Mouse (Mus musculus) liver, adult 2 months (tissue): ENCODE results near the gene Thumpd1. TPM values are rescaled to one million over a fixed set of nuclear protein-coding genes. Genes with fewer than 3 reads are reported as not detected.
A peak's percentile ranks its signal among the peaks of the same experiment; 100 is the strongest.

Experiments
- DNase-seq: peaks from one replicate; pipeline ENCODE4 v3.0.0-alpha.2; 2011; ENCODE audit warnings: low read depth, low spot score; ENCODE audit errors: extremely low read depth
- H3K27ac ChIP-seq: fragments of 200-500 bp; replicated peaks from 2 replicates; pipeline ENCODE4 v1.5.1; 2012; ENCODE audit warnings: low read depth, mild to moderate bottlenecking, control low read depth, inconsistent platforms, low read length; ENCODE audit not compliant: insufficient read depth
- H3K27me3 ChIP-seq: fragments of 200-500 bp; 2 replicates; pipeline ENCODE4 v1.6.1; 2012; ENCODE audit warnings: mild to moderate bottlenecking, moderate library complexity, low read length, inconsistent platforms; ENCODE audit not compliant: control insufficient read depth, insufficient read depth
- H3K36me3 ChIP-seq: fragments of 200-500 bp; 2 replicates; pipeline ENCODE4 v1.6.1; 2012; ENCODE audit warnings: low read length, inconsistent platforms; ENCODE audit not compliant: control insufficient read depth, insufficient read depth
- H3K4me1 ChIP-seq: fragments of 200-500 bp; 2 replicates; pipeline ENCODE4 v1.6.1; 2011; ENCODE audit warnings: low read length; ENCODE audit not compliant: control insufficient read depth, insufficient read depth
- H3K4me3 ChIP-seq: fragments of 200-500 bp; 2 replicates; pipeline ENCODE4 v1.5.1; 2011; ENCODE audit warnings: low read depth, mild to moderate bottlenecking, control low read depth, low read length, moderate library complexity; ENCODE audit not compliant: insufficient read depth
- H3K79me2 ChIP-seq: fragments of 200-500 bp; 2 replicates; pipeline ENCODE4 v1.6.1; 2012; ENCODE audit warnings: inconsistent platforms, mild to moderate bottlenecking, low read length, moderate library complexity; ENCODE audit not compliant: control insufficient read depth, insufficient read depth
- H3K9ac ChIP-seq: fragments of 200-500 bp; 2 replicates; pipeline ENCODE4 v1.6.1; 2012; ENCODE audit warnings: low read depth, mild to moderate bottlenecking, control low read depth, inconsistent platforms, low read length
- CTCF ChIP-seq: fragments of 200-500 bp; IDR thresholded peaks from 2 replicates; pipeline ENCODE4 v1.5.1; 2011; ENCODE audit warnings: low read depth, low read length, control low read depth
- POLR2A ChIP-seq: fragments of 200-500 bp; IDR thresholded peaks from 2 replicates; pipeline ENCODE4 v1.6.1; 2011; ENCODE audit warnings: low read length, control low read depth; ENCODE audit not compliant: insufficient read depth; ENCODE audit errors: extremely low read depth
- WGBS: fragments of 180-500 bp; shearing (Covaris S2); methylation state at CpG from one replicate; pipeline ENCODE4 v1.1.7; 2018; 5-methylcytosine and 5-hydroxymethylcytosine counted together
- polyA plus RNA-seq: library from polyadenylated mRNA; depleted of rRNA; stranded (reverse); fragments of >200 nt; gene quantifications from 2 replicates; pipeline ENCODE4 v1.2.3, GENCODE M21; 2012
- total RNA-seq: library from RNA; depleted of rRNA; stranded (reverse); fragments of >200 nt; gene quantifications from 2 replicates; pipeline ENCODE4 v1.2.3, GENCODE M21; 2014

Gene Thumpd1
- total and polyA plus RNA-seq, 2 experiments, result 7.2 to 11.8 TPM

DNA sequence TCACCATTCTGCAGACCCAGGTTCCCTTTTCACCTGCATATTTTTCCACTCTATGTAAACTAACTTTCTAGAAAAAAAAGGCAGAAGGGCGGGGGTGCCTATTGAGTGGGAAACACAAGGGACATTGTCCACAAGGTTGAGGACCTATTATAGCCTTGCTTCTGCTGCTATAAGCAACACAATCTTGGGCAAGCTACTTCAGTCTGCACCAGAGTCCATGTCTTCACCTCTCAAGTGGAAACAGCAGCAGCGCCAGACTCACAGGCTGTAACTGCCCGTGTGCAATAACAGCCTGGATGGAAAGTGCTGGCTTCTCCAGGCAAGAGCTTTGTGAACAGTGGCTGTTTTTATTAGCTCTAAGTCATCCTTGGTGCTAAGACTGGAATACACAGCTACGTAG lies 28.3 kb downstream of the Thumpd1 start:
- H3K27ac ChIP-seq, result no peak overlapping the region
- no peaks in the 10 kb centered on the region for H3K4me1 ChIP-seq
- no peak overlapping the region for H3K4me3 ChIP-seq
- 74% methylated on average over 4 of the region's 4 CpGs for WGBS
- no peak for TF ChIP-seq CTCF
- TF ChIP-seq POLR2A, result no peak
- H3K9ac ChIP-seq, result no peak overlapping the region
- no peak for DNase-seq
- no peaks in the 10 kb centered on the region for H3K27me3 ChIP-seq
- H3K79me2 ChIP-seq, result no peaks in the 10 kb centered on the region
- no peaks in the 10 kb centered on the region for H3K36me3 ChIP-seq

DNA sequence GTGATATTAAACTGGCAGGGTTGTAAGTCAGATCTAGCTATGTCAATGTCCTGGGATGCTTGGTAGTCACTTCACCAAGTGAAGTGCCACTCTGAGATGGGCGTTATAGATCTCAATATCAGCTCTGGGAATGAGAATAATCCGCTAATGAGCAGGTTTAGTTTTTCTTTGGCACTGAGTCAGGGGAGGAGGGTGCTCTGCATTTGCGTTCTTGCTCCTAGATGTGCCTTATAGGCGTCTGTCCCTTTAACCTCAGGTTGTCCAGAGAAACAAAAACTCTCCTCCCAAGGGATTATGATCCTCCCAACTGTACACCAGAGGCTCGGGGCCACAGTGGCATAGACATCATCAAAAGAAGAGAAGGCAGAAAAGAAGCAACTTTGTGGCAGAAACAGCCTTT lies 30.9 kb downstream of the Thumpd1 start, which contains the start of gene Acsm4:
Gene Acsm4, plus strand, starts transcription at position 301 of the 400 bp plus-strand sequence.
- Histone ChIP-seq H3K27me3 (no peaks in the 10 kb centered on the region), H3K4me1 (no peaks in the 10 kb centered on the region), H3K4me3 (no peak within 1 kb of the TSS), H3K27ac (no peak within 1 kb of the TSS), H3K9ac (no peak within 1 kb of the TSS), H3K79me2 (no peaks in the 10 kb centered on the region), H3K36me3 (no peaks in the 10 kb centered on the region)
- no peak for DNase-seq
- no peak for TF ChIP-seq CTCF
- TF ChIP-seq POLR2A, result no peak
- 82% methylated on average over 5 of the region's 5 CpGs for WGBS

DNA sequence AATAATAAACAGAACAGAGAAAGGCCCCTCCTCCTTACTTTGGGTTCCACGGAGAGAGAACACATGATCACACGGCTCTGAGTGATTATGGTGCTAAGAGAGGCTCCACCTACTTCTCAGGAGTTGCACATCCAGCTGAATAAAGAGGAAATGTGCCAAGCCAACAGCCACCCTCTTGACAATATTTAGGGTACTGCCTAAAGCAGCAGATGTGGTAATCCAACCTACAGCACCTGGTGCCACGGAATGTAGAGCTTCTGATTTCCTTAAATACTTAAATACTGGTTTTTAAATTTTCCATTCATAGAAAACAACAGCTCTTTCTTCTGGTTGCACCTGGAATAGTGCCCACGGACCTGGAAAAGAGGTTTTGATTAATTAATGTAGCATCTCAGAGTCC lies 37.9 kb downstream of the Thumpd1 start:
- no peaks in the 10 kb centered on the region for H3K27me3 ChIP-seq
- H3K4me3 ChIP-seq, result no peak overlapping the region
- H3K27ac ChIP-seq, result no peak overlapping the region
- TF ChIP-seq CTCF (no peak), POLR2A (no peak)
- H3K36me3 ChIP-seq, result no peaks in the 10 kb centered on the region
- H3K79me2 ChIP-seq, result no peaks in the 10 kb centered on the region
- no peaks in the 10 kb centered on the region for H3K4me1 ChIP-seq
- 71% methylated on average over 4 of the region's 4 CpGs for WGBS
- no peak overlapping the region for H3K9ac ChIP-seq
- no peak for DNase-seq

DNA sequence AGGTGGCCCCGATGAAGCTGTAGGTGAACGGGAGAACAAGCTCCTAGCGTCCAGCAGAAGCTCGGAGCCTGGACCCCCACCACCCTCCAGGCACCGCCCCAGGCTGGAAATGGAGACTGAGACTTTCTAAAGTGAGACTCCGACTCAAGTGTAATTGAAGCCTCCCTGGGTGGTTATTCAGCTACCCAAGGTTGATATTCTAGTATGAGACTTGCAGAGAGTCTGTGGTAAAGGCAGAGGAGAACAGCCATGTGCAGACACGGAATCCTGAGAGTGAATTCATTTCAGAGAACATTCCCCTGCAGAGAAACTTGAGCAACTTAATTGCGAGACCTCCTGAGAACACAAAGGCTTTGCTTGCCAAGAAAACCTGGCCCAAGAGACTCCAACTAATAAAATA lies 40.5 kb downstream of the Thumpd1 start:
- no peak for DNase-seq
- WGBS, result 76% methylated on average over 8 of the region's 8 CpGs
- TF ChIP-seq POLR2A, result no peak
- no peak for TF ChIP-seq CTCF

DNA sequence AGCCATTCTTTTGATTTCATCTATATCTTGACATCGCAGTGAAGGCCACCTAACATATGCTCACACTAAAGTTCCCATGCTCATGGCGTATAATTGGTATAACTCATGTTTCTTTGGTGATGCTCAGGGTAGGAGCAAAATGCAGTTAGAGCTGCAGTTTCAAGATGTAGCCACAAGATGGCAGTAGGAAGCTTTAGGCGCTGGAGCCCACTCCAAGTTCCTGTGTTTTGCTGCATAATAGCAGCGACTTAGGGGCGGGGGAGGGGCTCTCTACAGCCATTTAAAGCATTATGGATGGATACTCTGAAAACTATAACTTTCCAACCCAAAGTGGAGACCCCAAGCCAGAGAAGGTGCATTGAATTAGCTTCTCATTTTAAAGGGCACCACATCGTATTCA lies 47.1 kb downstream of the Thumpd1 start:
- Histone ChIP-seq H3K79me2 (no peaks in the 10 kb centered on the region), H3K27ac (no peak overlapping the region), H3K27me3 (no peaks in the 10 kb centered on the region), H3K4me1 (peaks cover 8% of the 10 kb centered on the region; the same call in 1 of the 2 replicates), H3K36me3 (no peaks in the 10 kb centered on the region), H3K9ac (no peak overlapping the region), H3K4me3 (no peak overlapping the region)
- TF ChIP-seq POLR2A (no peak), CTCF (peak; percentile 71)
- DNase-seq, result peak; percentile 37
- 17% methylated on average over 6 of the region's 6 CpGs for WGBS

More for the DNA sequence above, 40.5 kb downstream of the Thumpd1 start:
- no peaks in the 10 kb centered on the region for H3K79me2 ChIP-seq
- H3K36me3 ChIP-seq, result no peaks in the 10 kb centered on the region
- no peaks in the 10 kb centered on the region for H3K4me1 ChIP-seq
- no peak overlapping the region for H3K27ac ChIP-seq
- H3K27me3 ChIP-seq, result no peaks in the 10 kb centered on the region
- H3K9ac ChIP-seq, result no peak overlapping the region
- no peak overlapping the region for H3K4me3 ChIP-seq

DNA sequence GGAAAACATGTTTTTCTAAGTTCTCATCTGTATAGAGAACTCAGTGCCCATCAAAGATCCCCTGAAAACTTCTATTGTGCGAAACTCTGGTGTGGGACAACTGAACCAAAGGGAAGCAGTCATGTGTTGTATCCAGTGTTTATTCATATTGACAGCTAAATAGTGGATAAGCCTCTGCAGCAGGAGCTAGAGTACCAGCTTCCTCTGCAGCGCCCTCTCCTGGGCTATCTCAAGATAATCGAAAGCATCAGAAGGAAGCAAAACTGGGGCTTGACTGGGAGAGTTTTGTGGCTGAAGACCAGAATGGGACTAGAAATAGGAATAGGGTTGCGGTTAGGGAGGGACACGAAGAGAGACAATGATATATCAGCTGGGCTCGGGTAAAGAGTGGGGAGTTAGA lies 49.7 kb downstream of the Thumpd1 start:
- 42% methylated on average over 6 of the region's 6 CpGs for WGBS
- H3K79me2 ChIP-seq, result no peaks in the 10 kb centered on the region
- peak; percentile 30 for DNase-seq
- TF ChIP-seq POLR2A (0 out of 2 replicates have a peak, but pooled peaks have one; percentile 16), CTCF (peak; percentile 42; the same call in 1 of the 2 replicates)
- H3K9ac ChIP-seq, result no peak overlapping the region
- H3K27me3 ChIP-seq, result no peaks in the 10 kb centered on the region
- H3K27ac ChIP-seq, result no peak overlapping the region
- no peaks in the 10 kb centered on the region for H3K36me3 ChIP-seq
- peaks cover 12% of the 10 kb centered on the region; the same call in 1 of the 2 replicates for H3K4me1 ChIP-seq
- no peak overlapping the region for H3K4me3 ChIP-seq
